Mouse (Mus musculus): ENCODE results near the gene Pias4.
"Not testable (repeated sequence)": the region's sequence is repeated elsewhere in the genome, so short reads cannot be mapped to it uniquely, and the experiment has no call there.

Gene Pias4

DNA sequence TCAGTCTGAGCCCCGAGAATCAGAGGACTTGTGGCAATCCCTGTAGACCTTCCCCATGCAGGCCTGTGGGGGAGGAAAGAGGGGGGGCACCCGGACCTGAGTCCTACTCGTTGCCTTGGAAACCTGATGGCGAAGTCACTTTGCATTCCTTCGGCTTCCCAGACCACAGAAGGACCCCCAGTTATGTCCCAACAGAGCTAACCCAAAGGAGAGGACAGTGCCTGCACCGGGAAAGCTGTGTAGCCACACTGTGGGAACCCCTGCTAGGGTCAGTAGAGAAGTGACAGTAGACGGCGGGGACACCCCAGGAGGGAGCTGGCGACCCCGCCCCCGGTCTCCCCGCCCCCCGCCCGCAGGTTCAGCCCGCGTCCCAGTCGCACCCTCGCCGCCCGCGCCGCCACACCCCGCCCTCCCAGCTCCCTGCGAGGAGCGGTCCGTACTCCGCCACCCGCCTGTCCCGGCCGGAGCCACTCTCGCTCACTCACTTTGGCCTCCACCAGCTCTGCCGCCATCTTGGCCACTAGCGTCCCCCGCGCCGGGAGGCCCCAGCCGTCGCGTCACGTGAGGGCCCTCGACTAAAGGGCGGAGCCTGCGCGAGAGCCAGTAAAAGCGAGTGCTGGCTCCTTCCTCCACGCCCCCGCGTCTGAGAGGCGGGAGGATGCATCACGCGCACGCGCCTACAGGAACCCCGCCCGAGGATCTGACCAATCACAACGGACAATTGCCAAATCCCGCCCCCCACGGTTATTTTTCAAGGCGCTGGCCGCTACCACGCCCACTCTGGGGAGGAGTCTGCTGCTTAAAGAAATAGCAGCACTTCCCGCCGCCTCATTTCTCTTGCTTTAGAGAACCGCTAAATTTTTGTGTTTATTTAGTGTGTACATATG, at the start of gene Pias4:
Gene Pias4 (minus strand): TSS at position 724 of the 887 bp plus-strand sequence.
- DNase-seq (ENCODE audit: low read depth, low spot score) = peak; percentile 99

DNA sequence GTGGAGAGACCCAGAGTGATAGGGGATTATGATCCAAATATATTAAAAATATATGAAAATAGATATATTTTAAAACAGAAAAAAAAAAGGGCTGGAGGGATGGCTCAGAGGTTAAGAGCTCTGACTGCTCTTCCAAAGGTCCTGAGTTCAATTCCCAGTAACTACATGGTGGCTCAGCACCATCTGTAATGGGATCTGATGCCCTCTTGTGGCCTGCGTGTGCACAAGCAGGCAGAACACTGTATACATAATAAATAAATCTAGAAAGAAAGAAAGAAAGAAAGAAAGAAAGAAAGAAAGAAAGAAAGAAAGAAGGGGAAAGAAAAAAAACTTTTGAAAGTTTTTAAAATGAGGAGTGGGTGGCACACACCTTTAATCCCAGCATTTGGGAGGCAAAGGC, 49.5 kb upstream of the Pias4 start:
- not testable (repeated sequence) for DNase-seq (ENCODE audit: low read depth, low spot score)

DNA sequence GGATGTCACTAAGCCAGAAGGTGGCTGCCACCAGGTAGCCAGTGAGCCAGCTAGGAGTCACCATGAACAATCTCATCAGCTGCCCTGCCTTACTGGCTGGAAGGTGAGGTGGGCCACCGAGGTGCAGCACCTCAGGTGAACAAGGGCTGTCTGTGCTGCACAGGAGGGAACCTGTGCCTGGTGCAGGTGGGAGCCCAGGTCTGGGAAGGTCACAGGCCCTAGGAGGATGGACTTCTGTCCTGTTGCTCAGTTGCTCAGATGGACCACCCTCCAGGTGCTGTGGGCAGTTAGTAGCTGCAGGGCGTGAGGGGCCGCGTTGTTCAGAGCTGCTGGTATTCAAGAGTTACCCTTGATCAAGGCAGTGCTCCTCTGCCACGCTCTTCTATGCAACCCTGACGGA, 49.1 kb upstream of the Pias4 start:
- no peak for DNase-seq (ENCODE audit: low read depth, low spot score)

DNA sequence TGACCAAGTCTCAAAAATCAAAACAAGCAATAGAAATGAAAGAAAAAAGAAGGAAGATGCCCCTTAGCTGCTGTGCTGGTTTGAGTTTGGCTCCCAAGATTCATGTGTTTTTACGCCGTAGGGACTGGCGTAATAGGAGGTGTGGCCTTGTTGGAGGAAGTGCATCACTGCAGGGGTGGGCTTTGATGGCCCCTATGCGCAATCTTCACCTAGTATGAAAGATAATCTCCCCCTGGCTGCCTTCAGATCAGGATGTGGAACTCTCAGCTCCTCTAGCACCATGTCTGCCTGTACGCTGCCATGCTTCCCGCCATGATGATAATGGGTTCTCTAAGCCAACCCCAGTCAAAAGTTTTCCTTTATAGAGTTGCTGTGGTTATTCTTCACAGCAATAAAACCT, 48.5 kb upstream of the Pias4 start:
- no peak for DNase-seq (ENCODE audit: low read depth, low spot score)

DNA sequence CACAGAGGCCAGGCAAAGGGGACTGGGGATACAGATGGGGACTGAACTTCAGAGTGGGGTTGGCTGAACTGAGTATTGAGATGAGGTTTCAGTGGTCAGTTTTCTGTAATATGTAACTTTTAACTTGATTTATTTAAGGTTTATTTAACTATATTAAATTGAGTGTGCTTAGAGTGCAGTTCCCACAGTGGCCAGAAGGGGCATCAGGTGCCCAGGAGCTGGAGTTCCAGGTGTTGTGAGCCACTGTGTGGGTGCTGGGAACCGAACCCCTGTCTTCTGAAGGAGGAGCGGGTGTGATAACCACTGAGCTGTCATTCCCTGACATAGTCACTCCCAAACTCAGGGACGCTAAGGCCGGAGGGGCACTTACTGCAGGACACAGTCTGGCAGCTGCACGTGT, 42.4 kb upstream of the Pias4 start:
- DNase-seq (ENCODE audit: low read depth, low spot score) = no peak

DNA sequence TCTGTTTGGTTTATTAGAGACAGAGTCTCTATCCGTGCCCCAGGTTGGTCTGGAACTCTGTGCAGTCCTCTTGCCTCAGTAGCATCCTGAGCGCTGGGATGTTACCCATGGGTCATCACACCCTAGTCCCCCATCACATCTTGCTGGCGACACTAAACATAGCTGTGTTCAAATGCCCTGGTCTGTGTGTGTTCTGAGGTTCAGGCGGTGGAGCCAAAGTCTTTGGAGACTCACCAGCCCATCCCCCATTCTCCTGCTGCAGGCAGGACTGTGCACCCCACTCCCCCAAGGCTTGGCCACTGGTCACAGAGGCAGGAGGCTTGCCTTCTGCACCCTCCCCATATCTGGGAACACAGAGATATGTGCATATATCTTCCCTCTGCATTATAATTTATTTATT, 36.4 kb upstream of the Pias4 start:
- no peak for DNase-seq (ENCODE audit: low read depth, low spot score)

DNA sequence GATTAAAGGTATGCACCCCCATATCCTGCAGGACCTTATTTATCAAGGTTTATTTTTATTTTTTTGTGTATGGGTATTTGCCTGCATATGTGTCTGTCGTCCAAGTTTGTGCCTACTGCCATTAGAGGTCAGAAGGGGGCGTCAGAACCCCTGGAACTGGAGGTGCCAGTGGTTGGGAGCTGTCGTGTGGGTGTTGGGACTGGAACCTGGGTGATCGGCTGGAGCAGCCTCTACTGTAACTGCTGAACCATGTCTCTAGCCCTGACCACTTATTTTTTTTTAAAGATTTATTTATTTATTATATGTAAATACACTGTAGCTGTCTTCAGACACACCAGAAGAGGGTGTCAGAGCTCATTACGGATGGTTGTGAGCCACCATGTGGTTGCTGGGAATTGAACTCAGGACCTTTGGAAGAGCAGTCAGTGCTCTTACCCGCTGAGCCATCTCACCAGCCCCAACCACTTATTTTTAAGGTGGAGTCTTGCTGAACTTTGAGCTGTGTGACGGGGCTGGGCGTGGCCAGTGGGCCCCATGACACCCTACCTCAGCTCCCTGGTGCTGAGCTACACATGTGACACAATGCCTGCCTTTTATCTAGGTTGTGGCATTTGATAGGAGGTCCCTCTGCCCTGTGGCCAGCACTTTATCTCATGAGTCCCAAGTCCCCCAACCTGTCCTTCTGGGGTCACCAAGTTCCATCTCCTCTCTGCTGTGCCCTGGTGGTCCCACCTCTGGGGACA, 35.4 kb upstream of the Pias4 start:
- no peak for DNase-seq (ENCODE audit: low read depth, low spot score)

DNA sequence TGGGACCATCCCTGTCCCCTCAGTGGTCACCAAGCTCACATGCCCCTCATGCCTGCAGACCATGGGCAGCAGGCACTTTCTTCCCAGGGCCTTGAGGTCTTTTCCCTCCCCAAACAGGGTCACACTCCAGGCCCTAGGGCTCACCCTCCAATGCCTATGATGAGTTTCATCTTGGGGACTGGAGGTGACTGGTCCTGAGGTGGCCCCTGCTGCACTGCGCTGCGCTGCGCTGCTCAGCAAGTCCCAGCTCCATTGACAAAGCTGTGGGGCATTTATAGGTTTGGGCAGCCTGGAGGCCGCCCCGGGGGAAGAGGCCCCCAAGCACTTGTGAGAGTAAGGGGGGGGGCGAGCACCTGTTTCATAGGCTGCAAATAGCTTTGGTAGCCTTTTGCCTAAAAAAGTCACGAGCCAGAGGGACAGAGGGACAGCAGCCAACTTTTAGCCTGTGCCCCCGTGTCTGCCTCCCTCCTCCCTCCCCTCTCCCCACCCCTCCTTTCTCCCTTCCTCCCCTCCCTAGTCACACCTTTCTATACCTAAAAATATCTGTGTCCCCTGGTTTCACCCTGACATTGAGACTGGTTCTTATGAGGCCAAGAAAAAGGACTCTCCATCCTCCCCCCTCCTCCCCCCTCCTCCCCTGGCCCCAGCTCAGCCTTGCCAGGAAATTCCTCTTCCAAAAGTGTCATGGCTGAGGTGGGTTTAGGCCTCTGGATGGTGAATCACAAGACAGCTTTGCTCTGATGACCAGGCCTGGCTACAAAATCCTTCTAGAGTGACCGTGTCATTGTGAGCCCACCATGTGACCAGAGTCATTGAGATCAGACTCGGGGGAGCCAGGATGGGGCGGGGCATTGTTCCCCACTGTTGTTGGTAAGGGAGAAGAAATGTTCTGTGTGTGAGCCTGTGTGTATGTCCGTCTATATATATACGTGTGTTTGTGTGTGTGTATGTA, 34.4 kb upstream of the Pias4 start, which contains the start of gene Nmrk2:
Gene Nmrk2 (minus strand): TSS at position 245 of the 952 bp plus-strand sequence.
- no peak for DNase-seq (ENCODE audit: low read depth, low spot score)

DNA sequence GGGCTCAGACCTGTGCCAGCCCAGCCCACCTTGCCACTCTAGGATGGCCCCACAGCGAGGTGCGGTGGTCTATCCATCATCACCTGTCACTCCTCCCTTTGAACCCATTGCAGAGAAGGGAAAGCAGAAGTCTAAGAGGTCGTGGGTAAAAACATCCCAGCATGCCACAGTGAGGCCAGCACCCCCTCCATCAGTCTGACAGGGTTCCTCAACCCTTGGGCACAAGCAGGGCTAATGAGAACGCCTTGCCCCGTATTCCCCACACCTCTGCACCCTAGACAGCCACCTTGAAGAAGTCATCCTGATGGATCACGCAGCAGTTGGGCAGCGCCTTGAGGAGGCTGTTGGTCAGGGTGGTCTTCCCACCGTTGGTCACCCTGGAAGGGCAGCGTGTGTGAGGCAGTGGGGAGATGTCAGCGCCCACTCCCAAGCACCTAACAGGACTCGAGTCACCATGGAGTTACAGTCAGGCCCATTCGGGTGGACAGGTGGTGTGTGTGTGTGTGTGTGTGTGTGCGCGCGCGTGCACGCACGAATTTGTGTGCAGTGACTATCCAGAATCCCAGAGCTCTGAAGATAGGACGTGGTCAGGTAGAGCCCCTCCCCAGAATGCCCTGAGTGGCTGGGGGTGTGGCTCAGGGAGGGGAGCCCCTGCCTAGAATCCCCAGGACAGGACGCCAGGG, 33.0 kb upstream of the Pias4 start:
- no peak for DNase-seq (ENCODE audit: low read depth, low spot score)

DNA sequence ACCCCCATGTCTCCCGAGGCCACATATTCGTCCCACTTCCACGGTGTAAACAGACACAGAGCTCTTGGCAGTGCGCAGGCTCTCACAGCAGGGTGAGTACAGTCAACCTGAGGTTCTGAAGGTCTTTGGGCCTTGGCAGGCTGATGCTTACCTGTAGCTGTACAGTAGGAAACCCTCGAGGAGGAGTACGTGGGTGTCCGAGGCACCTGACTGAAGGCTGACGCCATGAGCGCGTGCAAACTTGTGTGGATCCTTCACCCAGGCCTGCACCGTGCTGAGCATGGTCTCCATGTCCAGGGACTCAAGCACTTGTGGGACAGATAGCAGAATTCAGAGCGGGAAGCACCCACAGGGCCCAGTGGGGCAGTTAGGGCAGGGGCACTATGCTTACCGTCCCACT, 32.4 kb upstream of the Pias4 start:
- DNase-seq (ENCODE audit: low read depth, low spot score) = no peak

DNA sequence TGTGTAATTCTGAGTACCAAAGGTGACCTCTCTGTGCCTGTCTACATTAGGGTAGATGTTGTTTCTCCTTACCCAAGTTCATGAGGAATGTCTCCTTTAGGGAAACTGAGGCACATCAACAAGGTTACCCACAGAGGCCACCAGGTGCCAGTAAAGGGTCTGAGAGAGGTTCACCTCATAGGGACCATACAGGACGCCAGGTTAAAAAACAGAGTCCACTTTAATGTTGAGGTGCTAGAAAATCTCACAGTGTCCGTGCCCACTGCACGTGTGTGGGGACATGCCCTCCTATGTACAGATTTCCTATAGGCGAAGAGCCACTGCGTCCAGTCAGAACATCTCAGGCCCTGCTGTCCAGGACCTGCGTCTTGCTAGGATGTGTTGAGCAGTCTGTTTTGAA, 31.3 kb upstream of the Pias4 start:
- DNase-seq (ENCODE audit: low read depth, low spot score) = no peak

DNA sequence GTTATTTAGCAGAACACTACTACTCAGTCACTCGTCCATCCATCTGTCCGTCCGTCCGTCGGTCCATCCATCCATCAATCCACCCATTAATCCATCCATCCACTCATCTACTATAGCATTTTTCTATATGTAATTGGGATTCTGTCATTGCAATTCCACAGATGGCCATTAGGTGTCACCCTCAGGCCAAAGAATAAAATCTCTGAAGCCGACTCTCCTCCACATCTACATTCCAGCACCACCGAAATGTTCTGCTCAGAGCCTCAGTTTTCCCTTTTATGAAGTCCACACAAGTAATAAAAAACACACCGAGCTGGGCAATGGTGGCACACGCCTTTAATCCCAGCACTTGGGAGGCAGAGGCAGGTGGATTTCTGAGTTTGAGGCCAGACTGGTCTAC, 30.5 kb upstream of the Pias4 start:
- DNase-seq (ENCODE audit: low read depth, low spot score) = peak; percentile 50

DNA sequence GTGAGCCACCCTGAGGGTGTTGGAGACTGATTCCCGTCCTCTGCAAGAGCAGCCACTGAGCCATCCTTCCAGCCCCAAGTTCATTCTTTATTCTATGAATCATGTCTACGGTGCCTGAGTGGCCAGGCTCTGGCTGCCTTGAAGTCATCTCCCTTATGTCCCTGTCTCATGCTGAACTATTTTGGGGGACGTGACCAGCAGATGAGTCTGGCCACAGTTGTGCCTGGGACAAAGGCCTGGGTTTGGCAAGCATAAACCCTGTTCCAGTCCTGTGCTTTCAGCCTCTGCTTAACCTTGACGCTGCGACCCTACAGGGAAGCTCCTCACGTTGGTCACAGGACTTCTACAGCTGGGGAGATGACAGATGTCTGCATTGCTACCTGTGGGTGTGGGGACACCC, 29.6 kb upstream of the Pias4 start:
- no peak for DNase-seq (ENCODE audit: low read depth, low spot score)

DNA sequence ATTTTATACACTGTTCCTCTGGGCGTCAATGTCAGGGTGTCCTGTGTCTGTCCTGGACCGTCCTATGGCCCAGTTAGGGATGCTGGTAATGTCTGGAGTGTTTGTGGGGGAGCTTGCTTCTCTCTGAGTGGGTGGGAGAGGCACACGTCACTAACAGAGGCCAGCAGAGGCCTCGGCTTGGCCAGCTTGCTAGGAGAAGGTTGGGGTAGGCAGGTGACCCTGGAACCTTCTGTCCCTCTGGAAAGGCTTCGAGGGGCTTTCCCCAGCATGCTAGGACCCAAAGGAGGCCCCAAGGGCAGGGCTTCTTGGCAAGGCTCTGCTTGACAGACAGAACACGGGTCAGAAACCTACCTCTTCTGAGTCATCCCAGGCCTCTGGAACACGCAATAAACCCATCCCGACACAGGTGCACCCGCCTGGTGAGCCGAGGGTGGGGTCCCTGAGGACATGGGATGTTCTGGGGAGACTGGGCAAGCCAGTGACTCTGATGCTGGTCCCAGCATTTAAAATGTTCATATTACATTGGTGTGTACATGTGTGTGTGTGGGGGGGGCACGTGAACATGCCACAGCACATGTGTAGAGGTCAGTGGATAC, 28.8 kb upstream of the Pias4 start:
- DNase-seq (ENCODE audit: low read depth, low spot score) = no peak

DNA sequence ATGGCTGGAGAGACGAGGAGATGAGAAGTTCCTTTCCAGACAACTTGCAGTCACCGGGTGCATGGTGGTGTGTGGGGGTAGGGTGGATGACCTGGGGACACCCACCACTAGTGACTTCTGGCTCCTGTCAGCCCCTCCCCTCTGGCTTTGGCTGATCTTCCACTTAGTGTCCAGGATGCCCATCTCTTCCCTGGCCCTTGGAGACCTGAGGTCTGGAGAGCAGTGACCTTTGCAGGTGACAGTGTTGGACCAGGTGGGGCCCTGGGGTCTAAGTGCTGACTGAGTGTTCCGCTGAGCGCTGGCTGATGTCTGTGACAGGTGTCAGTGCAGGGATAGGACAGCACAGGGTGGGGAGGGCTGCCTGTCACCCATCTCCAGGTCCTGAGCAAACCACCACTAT, 27.6 kb upstream of the Pias4 start:
- no peak for DNase-seq (ENCODE audit: low read depth, low spot score)

DNA sequence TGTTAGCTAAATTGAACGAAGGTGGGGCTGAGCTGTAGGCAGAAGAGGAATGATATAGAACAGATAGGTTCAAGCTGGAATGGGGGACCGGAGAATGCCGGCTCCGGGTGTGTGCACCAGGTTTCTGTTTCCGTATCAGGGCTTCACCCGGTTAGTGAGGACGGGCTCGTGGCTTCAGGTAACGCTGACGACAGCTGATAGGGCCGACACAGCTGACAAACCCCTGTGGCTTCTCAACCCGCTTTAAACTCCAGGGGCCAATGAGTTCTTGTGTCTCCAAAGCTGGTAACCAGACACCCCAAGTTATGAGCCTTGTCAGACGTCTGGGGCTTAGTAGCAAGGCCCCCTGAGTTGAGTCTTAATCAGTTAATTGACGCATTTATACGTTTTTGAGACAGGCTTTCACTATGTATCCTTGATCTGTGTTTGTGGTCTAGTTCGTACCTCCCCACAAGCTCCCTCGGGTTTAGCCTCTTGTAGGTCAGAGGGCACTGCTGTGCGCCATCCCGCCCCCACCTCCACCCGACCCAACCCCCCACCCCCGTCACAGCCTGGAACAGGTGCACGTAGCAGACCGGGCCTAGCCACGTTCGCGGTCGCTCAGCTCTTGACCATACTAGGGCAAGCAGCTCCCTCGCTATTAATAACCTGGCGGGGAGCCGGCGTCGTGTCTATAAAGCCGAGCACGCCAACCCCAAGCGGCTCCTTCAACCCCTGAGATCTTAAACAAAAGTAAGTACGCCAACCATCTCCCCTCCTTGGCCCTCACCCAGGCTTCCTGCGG, 26.5 kb upstream of the Pias4 start:
- DNase-seq (ENCODE audit: low read depth, low spot score) = no peak

DNA sequence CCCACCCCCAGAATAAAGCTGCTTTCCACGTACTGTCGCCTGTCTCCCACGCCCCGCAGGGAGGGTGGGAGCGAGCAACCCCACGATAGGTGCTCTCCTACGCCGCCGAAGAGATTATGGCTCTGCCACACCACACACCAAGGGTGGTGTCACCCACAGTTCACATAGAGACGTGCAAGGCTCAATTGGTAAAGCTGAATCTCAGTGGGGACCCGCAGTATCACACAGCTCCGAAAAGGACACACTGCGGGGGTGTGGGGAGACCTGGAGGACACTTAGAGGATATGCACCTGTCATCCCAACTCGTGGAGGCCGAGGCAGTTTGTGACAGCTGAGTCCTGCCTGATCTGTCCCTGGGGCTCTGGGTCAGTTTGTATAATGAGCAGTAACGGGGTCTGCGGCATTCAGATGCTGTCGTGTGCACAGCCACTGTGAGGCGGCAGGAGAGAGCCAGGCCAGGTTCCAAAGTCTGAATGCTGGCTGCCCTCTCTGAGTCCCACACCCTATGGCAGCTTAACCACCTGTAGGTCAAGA, 25.3 kb upstream of the Pias4 start:
- no peak for DNase-seq (ENCODE audit: low read depth, low spot score)

DNA sequence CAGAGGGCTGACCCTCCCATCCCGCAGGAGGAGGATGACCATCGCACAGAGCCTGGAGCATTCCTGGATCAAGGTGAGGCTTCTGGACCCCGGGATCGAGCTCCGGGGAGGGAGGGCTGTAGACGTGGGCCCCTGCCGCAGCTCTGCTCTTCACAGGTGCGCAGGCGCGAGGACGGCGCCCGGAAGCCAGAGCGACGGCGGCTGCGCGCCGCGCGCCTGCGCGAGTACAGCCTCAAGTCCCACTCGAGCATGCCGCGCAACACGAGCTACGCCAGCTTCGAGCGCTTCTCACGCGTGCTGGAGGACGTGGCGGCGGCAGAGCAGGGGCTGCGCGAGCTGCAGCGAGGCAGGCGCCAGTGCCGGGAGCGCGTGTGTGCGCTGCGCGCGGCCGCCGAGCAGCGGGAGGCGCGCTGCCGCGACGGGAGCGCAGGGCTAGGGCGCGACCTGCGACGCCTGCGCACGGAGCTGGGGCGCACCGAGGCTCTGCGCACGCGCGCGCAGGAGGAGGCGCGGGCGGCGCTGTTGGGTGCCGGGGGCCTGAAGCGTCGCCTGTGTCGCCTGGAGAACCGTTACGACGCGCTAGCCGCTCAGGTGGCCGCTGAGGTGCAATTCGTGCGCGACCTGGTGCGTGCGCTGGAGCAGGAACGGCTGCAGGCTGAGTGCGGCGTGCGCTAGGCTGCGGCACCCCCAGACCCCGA, 24.7 kb upstream of the Pias4 start:
- peak; percentile 79 for DNase-seq (ENCODE audit: low read depth, low spot score)

DNA sequence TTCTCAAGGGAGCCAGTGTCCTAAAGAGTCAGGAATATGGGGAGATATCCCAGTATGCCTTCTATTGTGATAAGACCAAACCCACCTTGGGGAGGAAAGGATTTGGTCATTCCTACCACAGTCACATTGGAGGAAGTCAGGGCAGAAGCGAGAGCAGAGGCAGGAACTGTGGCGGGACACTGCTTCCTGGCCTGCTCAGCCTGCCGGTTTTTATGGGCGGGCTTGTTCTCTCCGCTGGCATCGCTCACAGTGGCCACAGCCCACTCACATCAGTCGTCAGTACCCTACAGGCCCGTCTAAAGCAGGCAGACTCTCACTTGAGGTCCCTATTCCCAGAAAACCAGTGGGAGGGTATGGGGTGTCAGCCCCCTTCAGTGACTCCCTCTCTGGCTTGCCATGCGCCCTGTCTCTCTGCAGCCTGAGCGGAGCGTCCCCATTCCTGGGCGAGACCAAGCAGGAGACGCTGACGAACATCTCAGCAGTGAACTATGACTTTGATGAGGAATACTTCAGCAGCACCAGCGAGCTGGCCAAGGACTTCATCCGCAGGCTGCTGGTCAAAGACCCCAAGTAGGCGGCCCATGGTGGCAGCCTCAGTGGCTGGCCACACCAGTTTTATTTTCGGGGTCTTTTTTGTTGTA, 23.7 kb upstream of the Pias4 start:
- DNase-seq (ENCODE audit: low read depth, low spot score) = no peak
